Mouse (Mus musculus): Measurements from ENCODE around the gene Npm1.

The Npm1 gene

GRCm38 (mm10) chr11:33145201-33146142 is 17.5 kb downstream of the Npm1 start:
- DNase-seq = no peak

GRCm38 (mm10) chr11:33143906-33144305 is 19.1 kb downstream of the Npm1 start:
- DNase-seq = no peak

GRCm38 (mm10) chr11:33142801-33143200 is 20.2 kb downstream of the Npm1 start:
- DNase-seq = no peak

DNA sequence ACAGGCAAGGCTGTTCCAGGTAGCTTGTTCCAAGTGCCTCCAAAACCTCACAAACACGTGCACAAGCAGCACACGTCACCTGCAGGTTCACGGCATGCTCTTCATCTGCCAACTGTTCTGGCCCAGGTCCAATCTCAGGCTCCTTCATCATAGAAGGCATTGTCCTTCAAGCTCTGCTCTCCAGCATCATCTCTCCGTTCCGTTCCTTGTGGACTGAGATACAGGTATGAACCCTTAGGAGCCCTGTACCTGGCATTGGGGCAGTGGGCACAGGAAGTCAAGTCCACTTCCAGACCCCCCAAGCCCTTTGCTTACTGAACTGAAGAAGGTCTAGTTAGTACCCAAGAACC is 22.9 kb downstream of the Npm1 start:
- DNase-seq = no peak

DNA sequence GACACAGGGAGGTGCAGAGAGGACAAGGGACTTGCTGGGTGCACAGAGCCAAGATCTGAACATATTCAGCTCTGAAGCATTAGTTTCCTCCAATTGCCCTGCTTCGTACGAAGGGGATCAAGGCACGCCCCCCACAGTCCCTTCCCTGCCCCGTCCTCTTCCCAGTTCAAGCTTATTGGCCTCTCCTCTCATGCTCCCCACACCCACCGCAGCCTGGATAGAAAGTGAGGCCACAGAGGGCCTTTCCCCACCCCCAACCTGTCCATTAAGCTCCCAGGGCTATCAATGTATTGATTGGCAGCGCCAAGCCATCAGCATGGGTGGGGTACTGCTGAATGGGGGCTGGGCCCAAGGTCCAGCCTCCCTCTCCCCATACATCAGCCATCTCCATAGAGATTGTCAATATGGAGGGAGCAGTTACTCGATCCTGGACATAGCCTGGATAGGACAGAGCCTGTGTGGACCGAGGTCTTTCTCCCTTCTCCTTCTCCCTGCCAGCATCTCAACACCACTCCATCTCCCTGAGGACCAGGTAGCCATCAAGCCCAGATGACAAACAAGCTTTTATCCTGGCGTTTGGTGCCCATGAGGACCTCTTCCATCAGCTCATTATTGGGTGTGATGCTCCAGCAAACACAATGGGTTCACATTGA is 23.4 kb downstream of the Npm1 start:
- DNase-seq = no peak

DNA sequence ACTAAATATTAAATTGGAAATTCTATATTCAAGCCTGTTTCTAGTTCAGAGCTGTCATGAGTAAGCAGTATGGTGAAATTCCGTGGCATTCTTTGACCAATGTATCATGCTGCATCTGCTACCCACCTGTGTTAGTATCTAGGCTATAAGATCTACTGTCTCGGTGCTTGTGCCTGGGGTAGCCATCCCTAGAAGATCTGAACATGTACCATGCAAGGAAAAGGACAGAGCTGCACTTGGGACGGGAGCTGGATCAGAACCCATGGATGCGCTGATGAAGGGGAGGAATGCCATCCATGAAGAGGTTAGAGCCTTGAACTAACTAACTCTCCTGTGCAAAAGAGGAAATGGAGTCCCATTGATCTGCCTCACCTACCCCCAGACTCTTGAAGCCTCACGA is 24.3 kb downstream of the Npm1 start:
- DNase-seq = no peak

DNA sequence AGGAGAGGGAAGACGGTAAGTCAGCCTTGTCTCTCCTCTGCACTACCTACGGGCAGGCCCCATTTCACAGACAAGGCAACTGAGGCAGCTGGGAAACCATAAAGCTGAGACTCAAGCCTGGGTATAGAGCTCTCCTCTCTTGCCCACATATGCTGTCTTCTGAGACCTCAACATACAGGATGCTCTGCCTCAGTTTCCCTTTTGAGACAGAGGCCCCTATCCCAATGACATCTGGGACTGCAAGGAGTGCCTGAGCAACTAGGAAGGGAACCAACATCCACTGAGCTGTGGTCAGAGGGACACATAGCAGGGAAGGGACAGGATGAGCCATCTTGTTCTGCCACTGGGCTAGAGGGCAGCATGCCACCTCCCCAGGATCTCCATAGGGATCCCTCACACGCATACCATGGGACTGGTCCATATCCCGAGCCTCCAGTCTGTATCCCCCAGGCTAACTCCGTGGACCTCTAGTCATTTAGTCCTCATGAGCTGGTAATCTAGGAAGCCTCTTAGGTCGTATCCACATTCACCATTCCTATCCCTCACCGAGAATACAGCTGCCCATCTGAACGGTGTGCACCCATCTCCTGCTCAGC is 28.5 kb downstream of the Npm1 start:
- no peak for DNase-seq

DNA sequence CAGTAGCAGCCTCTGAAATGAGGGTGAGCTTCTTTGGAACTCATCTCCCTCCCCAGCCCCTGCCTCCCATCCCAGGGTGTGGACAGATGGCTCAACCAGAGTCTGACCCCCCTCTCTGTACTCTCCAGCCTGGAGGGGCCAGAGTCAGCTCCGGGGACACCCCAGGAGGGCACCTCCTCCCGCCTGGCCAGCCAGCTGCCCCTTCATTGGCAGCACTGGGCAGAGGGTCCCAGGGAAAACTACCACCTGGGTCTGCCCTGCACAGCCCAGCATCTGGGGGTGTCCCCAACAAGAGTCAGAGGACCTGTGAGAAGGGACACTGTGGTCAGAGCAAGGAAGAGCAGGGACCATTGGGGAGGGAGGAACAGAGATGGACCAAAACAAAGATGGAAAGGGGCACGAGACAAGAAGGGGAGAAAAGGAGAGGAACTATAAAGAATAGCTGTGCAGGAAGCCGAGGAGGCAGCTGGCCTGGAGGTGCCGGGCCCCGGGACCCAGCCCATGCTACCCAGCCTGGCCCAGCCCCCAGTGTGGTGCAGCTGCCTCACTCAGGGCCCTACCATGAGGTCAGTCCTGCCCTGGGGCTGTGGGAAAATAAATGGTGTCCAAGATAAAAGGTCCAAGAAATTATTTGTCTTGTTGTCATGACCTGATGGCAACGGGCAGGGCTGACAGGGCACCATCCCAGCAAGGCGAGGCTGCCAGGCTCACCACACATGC is 30.2 kb downstream of the Npm1 start:
- DNase-seq = no peak

- DNase-seq = no peak
These were observed 35.9 kb downstream of the Npm1 start for GRCm38 (mm10) chr11:33127058-33127457.

- DNase-seq = no peak
These were observed 40.3 kb downstream of the Npm1 start for GRCm38 (mm10) chr11:33122575-33123268.

GRCm38 (mm10) chr11:33119556-33119955 is 43.5 kb downstream of the Npm1 start:
- DNase-seq = no peak

DNA sequence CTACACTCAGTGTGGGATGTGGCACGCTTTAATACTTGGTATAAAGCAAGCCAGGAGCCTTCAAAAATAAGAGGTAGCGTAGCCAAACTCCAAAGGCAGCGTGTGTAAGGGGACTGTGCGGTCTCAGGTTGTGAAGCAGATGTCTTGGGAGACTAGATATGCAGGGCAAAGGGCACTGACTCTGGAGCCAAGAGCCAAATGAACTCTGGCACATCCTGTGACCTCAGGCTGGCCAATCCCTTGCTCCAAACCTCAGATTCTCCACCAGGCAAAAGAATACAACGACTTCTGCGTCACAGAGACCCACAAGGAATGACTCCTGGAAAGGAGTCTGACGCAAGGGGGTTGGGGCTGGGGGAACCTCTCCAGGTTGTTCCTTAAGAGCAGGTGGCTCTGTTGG is 43.9 kb downstream of the Npm1 start:
- DNase-seq = no peak

DNA sequence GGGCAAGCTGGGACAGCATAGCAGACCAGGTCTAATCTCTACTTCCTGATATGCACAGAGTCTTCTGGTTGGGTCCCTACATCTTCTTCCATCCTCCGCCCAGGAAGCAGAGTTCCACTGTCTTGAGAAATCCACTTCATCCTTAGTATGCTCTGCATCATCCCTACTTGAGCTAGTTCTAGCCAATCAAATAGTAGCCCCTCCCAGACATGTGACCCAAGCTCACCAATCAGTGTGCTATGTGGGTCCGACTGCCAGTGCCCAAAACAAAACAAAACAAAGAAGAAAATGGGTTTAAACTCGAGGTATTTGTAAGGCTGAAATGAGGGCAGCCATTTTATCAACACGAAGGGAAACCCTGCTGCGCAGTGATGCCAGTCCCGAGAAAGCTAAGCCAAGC is 44.5 kb downstream of the Npm1 start:
- no peak for DNase-seq

DNA sequence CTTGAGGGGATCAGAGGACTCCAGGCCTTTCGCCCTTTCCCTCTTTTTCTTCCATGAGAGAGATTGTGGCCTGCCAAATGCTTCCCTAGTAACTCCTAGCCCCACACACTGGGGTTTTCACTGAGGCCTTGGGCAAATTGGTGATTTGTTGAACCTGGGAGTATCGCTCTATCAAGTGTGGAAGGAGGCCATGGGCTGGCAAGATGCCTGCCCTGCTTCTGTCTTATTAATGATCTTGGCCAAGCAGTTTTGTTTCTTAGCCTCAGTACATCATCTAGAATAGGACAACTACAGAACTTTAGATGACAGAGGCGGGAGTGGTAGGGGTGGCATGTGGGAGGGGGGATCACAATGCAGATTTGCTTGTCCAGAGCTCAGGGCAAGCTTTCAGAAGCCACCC is 47.2 kb downstream of the Npm1 start:
- no peak for DNase-seq

GRCm38 (mm10) chr11:33112407-33112806 is 50.6 kb downstream of the Npm1 start:
- DNase-seq = no peak

GRCm38 (mm10) chr11:33110111-33110510 is 52.9 kb downstream of the Npm1 start:
- DNase-seq = no peak

DNA sequence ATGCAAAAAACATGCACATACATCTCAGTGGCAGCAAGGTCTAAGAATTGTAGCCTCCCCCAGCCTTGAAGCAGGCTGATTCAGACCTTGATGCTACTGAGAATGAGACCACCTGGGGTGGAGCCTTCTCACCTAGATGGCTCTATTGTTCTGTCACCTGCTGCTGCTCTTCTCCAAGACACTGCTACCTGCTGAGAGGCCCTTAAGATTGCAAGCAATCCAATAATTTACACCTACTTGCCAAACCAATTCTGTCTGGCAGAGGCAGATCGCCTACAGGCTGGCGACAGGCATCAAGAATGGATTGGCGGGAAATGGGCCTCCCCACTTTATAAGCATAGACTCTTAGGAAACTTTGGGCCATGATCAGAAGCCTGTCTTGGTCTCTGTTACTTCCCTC is 55.5 kb downstream of the Npm1 start:
- no peak for DNase-seq

- DNase-seq = no peak
These were observed 58.1 kb downstream of the Npm1 start for GRCm38 (mm10) chr11:33104911-33105316.

GRCm38 (mm10) chr11:33103291-33103943 is 59.6 kb downstream of the Npm1 start:
- DNase-seq = no peak

All from right cerebral cortex, adult 18-20 months (tissue).